Mouse (Mus musculus) gonadal fat pad, adult 2 months (tissue): ENCODE results near the gene Il17rb. TPM values are rescaled to one million over a fixed set of nuclear protein-coding genes. Genes with fewer than 3 reads are reported as not detected.

Experiments
- DNase-seq: peaks from one replicate; pipeline ENCODE4 v3.0.0-alpha.2; 2012; ENCODE audit warnings: low read depth
- polyA plus RNA-seq: library from polyadenylated mRNA; depleted of rRNA; stranded (reverse); fragments of >200 nt; gene quantifications from 2 replicates; pipeline ENCODE4 v1.2.3, GENCODE M21; 2012

The Il17rb gene
- polyA plus RNA-seq, 1 experiment = 10.8 TPM

- no peak for DNase-seq
Measured at GRCm38 (mm10) chr14:30016666-30017065, 8.0 kb upstream of the Il17rb start.

- DNase-seq = no peak
Measured at GRCm38 (mm10) chr14:30015008-30015407, 6.3 kb upstream of the Il17rb start.

GRCm38 (mm10) chr14:30014487-30014886 lies 5.8 kb upstream of the Il17rb start:
- no peak for DNase-seq

- no peak for DNase-seq
Measured at GRCm38 (mm10) chr14:30011886-30012560, 3.3 kb upstream of the Il17rb start.

GRCm38 (mm10) chr14:30009864-30010560 lies 1.3 kb upstream of the Il17rb start:
- DNase-seq = peak; percentile 90

- DNase-seq = no peak
Measured at GRCm38 (mm10) chr14:29999475-29999811, 9.3 kb downstream of the Il17rb start.

- no peak for DNase-seq
Measured at GRCm38 (mm10) chr14:29998747-29999474, 9.8 kb downstream of the Il17rb start.

GRCm38 (mm10) chr14:29997345-29997744 lies 11.4 kb downstream of the Il17rb start:
- DNase-seq = no peak

- peak; percentile 99 for DNase-seq
Measured at GRCm38 (mm10) chr14:29996000-29996751, 12.5 kb downstream of the Il17rb start.

GRCm38 (mm10) chr14:29994976-29995375 lies 13.7 kb downstream of the Il17rb start:
- no peak for DNase-seq

GRCm38 (mm10) chr14:29988337-29988736 lies 20.4 kb downstream of the Il17rb start:
- DNase-seq = no peak

- no peak for DNase-seq
Measured at GRCm38 (mm10) chr14:29987739-29988138, 21.0 kb downstream of the Il17rb start.

GRCm38 (mm10) chr14:29987276-29987675 lies 21.4 kb downstream of the Il17rb start:
- DNase-seq = no peak

- DNase-seq = no peak
Measured at GRCm38 (mm10) chr14:29986096-29986495, 22.6 kb downstream of the Il17rb start.

- DNase-seq = no peak
Measured at GRCm38 (mm10) chr14:29980447-29981205, 28.1 kb downstream of the Il17rb start.

- no peak for DNase-seq
Measured at GRCm38 (mm10) chr14:29978254-29979204, 30.2 kb downstream of the Il17rb start, which contains the start of gene Actr8. TSS of gene Actr8 (plus strand) at chr14:29978337.

GRCm38 (mm10) chr14:29976927-29977326 lies 31.8 kb downstream of the Il17rb start:
- DNase-seq = no peak

- no peak for DNase-seq
Measured at GRCm38 (mm10) chr14:29971993-29972392, 36.7 kb downstream of the Il17rb start.

GRCm38 (mm10) chr14:29971446-29971845 lies 37.2 kb downstream of the Il17rb start:
- no peak for DNase-seq
